ENCODE assay signal across 16 mouse cellular contexts in the genomic region with DNA sequence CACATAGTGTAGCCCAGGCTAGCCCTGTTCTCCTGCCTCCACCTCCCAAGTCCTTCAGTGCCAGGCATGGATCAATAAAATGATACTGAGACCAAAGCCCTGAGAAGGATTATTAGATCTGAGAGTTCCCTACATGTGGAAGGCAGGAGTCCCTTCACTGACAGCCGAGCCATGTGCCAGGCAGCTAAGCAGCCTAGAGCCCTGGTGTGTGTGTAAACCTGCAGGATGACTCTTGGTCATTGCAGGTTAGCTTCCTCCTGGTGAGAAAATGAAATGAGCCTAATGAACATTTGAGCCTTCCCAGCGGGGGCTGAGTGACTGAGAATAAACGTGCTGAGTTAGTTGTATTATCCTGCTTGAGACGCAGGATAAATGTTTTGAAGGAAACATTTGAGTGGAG. TPM values are rescaled to one million over a fixed set of nuclear protein-coding genes. Genes with fewer than 3 reads are reported as not detected.
"Had no signal": no experiment of that assay in that cellular context is flagged by ENCODE, and none has a peak within 500 bp of the region (broad histone marks: within the 10 kb centered on the region; RNA-seq: fewer than 3 reads in every experiment).

No protein-coding gene starts in this region.

- H3K4me3 ChIP-seq: limb, embryonic 15.5 days; liver, embryonic 12.5 days; midbrain, embryonic 10.5 days; midbrain, embryonic 15.5 days; neural tube, embryonic 12.5 days had no signal

- H3K4me1 ChIP-seq: limb, embryonic 15.5 days; liver, embryonic 12.5 days; midbrain, embryonic 10.5 days; neural tube, embryonic 12.5 days had no signal

- H3K27ac ChIP-seq: limb, embryonic 15.5 days; liver, embryonic 12.5 days; midbrain, embryonic 10.5 days; midbrain, embryonic 15.5 days; neural tube, embryonic 12.5 days had no signal

- H3K36me3 ChIP-seq: limb, embryonic 15.5 days; midbrain, embryonic 15.5 days had no signal

- H3K27me3 ChIP-seq: limb, embryonic 15.5 days; liver, embryonic 12.5 days; midbrain, embryonic 15.5 days; neural tube, embryonic 12.5 days had no signal

- H3K9ac ChIP-seq: limb, embryonic 15.5 days; liver, embryonic 12.5 days; lung, embryonic 14.5 days; midbrain, embryonic 15.5 days; neural tube, embryonic 12.5 days had no signal

- ATAC-seq: liver, embryonic 12.5 days; midbrain, embryonic 15.5 days had no signal

- H3K9me3 ChIP-seq: limb, embryonic 15.5 days; liver, embryonic 12.5 days; midbrain, embryonic 10.5 days; midbrain, embryonic 15.5 days; neural tube, embryonic 12.5 days had no signal

- H3K4me2 ChIP-seq: limb, embryonic 15.5 days; liver, embryonic 12.5 days; lung, embryonic 14.5 days; midbrain, embryonic 15.5 days; neural tube, embryonic 12.5 days had no signal

- DNase-seq: kidney, postnatal 36 days; layer of hippocampus, adult 9-11 months; layer of hippocampus, postnatal 36 days; lung, embryonic 14.5 days; lung, postnatal 10 days; lung, postnatal 4 days; right cerebral cortex, postnatal 4 days; spleen, adult 18-20 months; thymus, adult 18-20 months; thymus, postnatal 14 days had no signal

RNA-seq across cellular contexts. Expression of a gene that starts 49.2 kb away (rescaled TPM):
- total RNA-seq: neutrophil, adult 5-6 weeks had no signal
